Mouse (Mus musculus) heart, postnatal 0 days (tissue): ENCODE results near the gene Tmem262. TPM values are rescaled to one million over a fixed set of nuclear protein-coding genes. Genes with fewer than 3 reads are reported as not detected.
A peak's percentile ranks its signal among the peaks of the same experiment; 100 is the strongest.

Experiments
- ATAC-seq: fragments of 200-750 bp; cut with Nextera tagmentation; 2 replicates; pipeline ENCODE4 v1.8.0; 2017; ENCODE audit warnings: low read depth, moderate number of reproducible peaks, moderate library complexity; ENCODE audit not compliant: insufficient read depth
- DNase-seq: peaks from one replicate; pipeline ENCODE4 v3.0.0-alpha.2; 2016; ENCODE audit warnings: low spot score
- H3K27ac ChIP-seq: fragments of 300-500 bp; sonication (generic); 2 replicates; pipeline ENCODE4 v1.5.1; 2014; ENCODE audit warnings: low read depth, mild to moderate bottlenecking
- H3K27me3 ChIP-seq: fragments of 300-500 bp; sonication (generic); 2 replicates; pipeline ENCODE4 v1.6.1; 2014; ENCODE audit warnings: low read length, mixed read lengths; ENCODE audit not compliant: control insufficient read depth, insufficient read depth
- H3K36me3 ChIP-seq: fragments of 300-500 bp; sonication (generic); replicated peaks from 2 replicates; pipeline ENCODE4 v1.6.1; 2014; ENCODE audit warnings: low read length, mixed read lengths; ENCODE audit not compliant: control insufficient read depth, insufficient read depth
- H3K4me1 ChIP-seq: fragments of 300-500 bp; sonication (generic); 2 replicates; pipeline ENCODE4 v1.6.1; 2014; ENCODE audit warnings: antibody characterized with exemption; ENCODE audit not compliant: control insufficient read depth, insufficient read depth
- H3K4me2 ChIP-seq: fragments of 300-500 bp; sonication (generic); 2 replicates; pipeline ENCODE4 v1.6.1; 2014; ENCODE audit warnings: low read depth, mild to moderate bottlenecking, low read length, moderate library complexity
- H3K4me3 ChIP-seq: fragments of 300-500 bp; sonication (generic); 2 replicates; pipeline ENCODE4 v1.5.1; 2014; ENCODE audit warnings: low read depth, low read length
- H3K9ac ChIP-seq: fragments of 300-500 bp; sonication (generic); replicated peaks from 2 replicates; pipeline ENCODE4 v1.6.1; 2014; ENCODE audit warnings: low read depth, low read length, mixed read lengths
- H3K9me3 ChIP-seq: fragments of 300-500 bp; sonication (generic); replicated peaks from 2 replicates; pipeline ENCODE4 v1.6.1; 2016; ENCODE audit warnings: low read length; ENCODE audit not compliant: control insufficient read depth
- CTCF ChIP-seq: IDR thresholded peaks from 2 replicates; pipeline ENCODE4 v1.5.1; 2016; ENCODE audit warnings: antibody characterized with exemption, control low read depth, low read depth
- EP300 ChIP-seq: IDR thresholded peaks from 2 replicates; pipeline ENCODE4 v1.6.1; 2016; ENCODE audit warnings: antibody characterized with exemption, low read depth
- WGBS: fragments of 180-500 bp; shearing (Covaris S2); extraction: QIAGEN DNeasy Blood & Tissue Kit; methylation state at CpG from one replicate; pipeline ENCODE4 v1.1.7; 2014; 5-methylcytosine and 5-hydroxymethylcytosine counted together
- polyA plus RNA-seq: library from polyadenylated mRNA; unstranded; fragments of >200 nt; fragmentation: Nextera tagmentation; extraction: Ambion mirVana; gene quantifications from 2 replicates; pipeline ENCODE4 v1.2.1, GENCODE M21; 2015
- total RNA-seq: library from RNA; depleted of rRNA; stranded (reverse); fragments of >200 nt; gene quantifications from 2 replicates; pipeline ENCODE4 v1.2.3, GENCODE M21; 2014; ENCODE audit warnings: low replicate concordance

Gene Tmem262
- total and polyA plus RNA-seq, 2 experiments from 2014 or later: not detected

DNA sequence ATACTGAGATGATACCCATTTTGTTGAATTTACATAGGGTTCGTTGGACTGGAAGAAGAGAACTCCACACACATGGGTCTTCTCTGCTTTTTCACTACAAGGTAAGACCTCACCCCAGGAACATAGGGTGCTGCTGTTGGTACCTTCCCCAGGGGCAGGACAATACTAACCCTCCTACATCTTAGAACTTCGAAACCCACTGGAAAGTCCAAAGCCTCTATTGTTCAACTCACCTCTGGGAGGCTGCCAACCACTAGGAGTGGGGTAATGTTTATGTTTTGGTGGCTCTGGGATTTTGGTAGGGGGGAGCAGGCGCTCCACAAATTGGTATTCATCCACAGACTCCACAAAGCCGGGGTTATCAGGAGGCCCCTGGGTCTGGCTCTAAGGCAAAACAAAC lies 23.1 kb upstream of the Tmem262 start:
- Histone ChIP-seq H3K27ac (no peak overlapping the region), H3K4me1 (peaks cover 23% of the 10 kb centered on the region), H3K9me3 (no peaks in the 10 kb centered on the region), H3K36me3 (peaks cover 52% of the 10 kb centered on the region), H3K9ac (peak overlapping the region; percentile 85; the same call in 1 of the 2 replicates), H3K27me3 (no peaks in the 10 kb centered on the region), H3K4me3 (peak overlapping the region; percentile 90), H3K4me2 (peak overlapping the region; percentile 88)
- DNase-seq (no peak), ATAC-seq (no peak)
- WGBS: 45% methylated on average over 4 of the region's 4 CpGs
- no peak for TF ChIP-seq CTCF
- no peak for TF ChIP-seq EP300

GRCm38 (mm10) chr19:6057313-6058096 lies 22.3 kb upstream of the Tmem262 start, which contains the start of the genes Mrpl49 and Fau:
Gene Mrpl49 (minus strand): TSS chr19:6057785.
Gene Fau (plus strand): TSS chr19:6057844.
- Histone ChIP-seq H3K27ac (peak within 1 kb of the TSS; percentile 84), H3K36me3 (peaks cover 44% of the 10 kb centered on the region)
- WGBS: under 1% methylated on average over 56 of the region's 63 CpGs

DNA sequence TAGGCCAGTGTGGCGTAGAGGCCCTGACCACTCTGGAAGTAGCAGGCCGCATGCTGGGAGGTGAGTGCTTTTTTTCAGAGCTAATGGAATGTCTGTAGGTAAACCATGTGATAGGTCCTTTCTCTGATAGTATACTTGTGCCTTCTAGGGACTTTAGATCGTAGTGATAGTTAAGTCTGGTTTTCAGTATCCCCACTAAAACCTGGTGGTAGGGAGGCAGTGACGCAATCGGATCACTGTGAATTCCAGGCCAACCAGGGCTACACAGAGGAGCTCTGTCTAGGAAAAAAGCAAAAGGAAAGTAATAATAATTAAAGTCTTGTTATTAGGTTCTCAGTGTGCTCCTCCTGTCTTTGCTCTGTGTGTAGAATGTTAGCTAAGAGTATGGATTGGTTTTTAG lies 21.3 kb upstream of the Tmem262 start:
- peaks cover 36% of the 10 kb centered on the region for H3K4me1 ChIP-seq
- H3K27me3 ChIP-seq: no peaks in the 10 kb centered on the region
- TF ChIP-seq CTCF (no peak), EP300 (no peak)
- peak overlapping the region; percentile 85 for H3K9ac ChIP-seq
- no peak for DNase-seq
- peak overlapping the region; percentile 79 for H3K4me2 ChIP-seq
- H3K27ac ChIP-seq: peak overlapping the region; percentile 84
- WGBS: 26% methylated on average over 5 of the region's 5 CpGs
- H3K36me3 ChIP-seq: peaks cover 34% of the 10 kb centered on the region
- no peak for ATAC-seq
- no peaks in the 10 kb centered on the region for H3K9me3 ChIP-seq
- H3K4me3 ChIP-seq: peak overlapping the region; percentile 90

More at GRCm38 (mm10) chr19:6057313-6058096, 22.3 kb upstream of the Tmem262 start, which contains the start of the genes Mrpl49 and Fau:
- Histone ChIP-seq H3K9me3 (no peaks in the 10 kb centered on the region), H3K9ac (peak within 1 kb of the TSS; percentile 85), H3K4me1 (peaks cover 31% of the 10 kb centered on the region), H3K4me3 (peak within 1 kb of the TSS; percentile 90), H3K4me2 (peak within 1 kb of the TSS; percentile 88), H3K27me3 (no peaks in the 10 kb centered on the region)
- peak; percentile 90 for ATAC-seq
- TF ChIP-seq CTCF: no peak
- no peak for TF ChIP-seq EP300
- DNase-seq: peak; percentile 97

DNA sequence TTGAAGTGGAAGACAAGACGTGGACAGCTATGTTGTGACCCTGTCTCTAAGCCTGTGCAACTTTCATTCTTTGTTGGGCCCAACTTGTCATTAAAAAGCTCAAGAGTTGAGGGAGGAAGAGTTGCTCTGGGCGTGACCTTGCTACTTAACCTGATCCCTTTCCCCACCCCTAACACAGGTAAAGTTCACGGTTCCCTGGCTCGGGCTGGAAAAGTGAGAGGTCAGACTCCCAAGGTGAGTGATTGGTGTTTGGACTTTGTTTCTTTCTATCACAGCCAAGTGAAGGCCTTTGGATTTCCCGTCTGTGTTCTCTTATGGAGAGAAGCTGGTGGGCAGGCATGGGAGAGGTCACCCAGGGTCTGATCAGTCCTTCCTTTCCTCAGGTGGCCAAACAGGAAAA lies 20.9 kb upstream of the Tmem262 start:
- 81% methylated on average over 5 of the region's 5 CpGs for WGBS
- peak overlapping the region; percentile 85; the same call in 1 of the 2 replicates for H3K9ac ChIP-seq

GRCm38 (mm10) chr19:6061021-6061533 lies 18.8 kb upstream of the Tmem262 start, which contains the start of gene Znhit2:
Gene Znhit2 (plus strand): TSS chr19:6061192.
- Histone ChIP-seq H3K4me2 (peak within 1 kb of the TSS; percentile 92), H3K4me1 (peaks cover 36% of the 10 kb centered on the region), H3K9ac (peak within 1 kb of the TSS; percentile 84), H3K27me3 (no peaks in the 10 kb centered on the region), H3K36me3 (peaks cover 12% of the 10 kb centered on the region), H3K4me3 (peak within 1 kb of the TSS; percentile 78), H3K9me3 (no peaks in the 10 kb centered on the region), H3K27ac (peak within 1 kb of the TSS; percentile 89)
- ATAC-seq: peak; percentile 80
- TF ChIP-seq EP300 (0 out of 2 replicates have a peak, but pooled peaks have one; percentile 29), CTCF (no peak)
- peak; percentile 96 for DNase-seq
- under 1% methylated on average over 52 of the region's 58 CpGs for WGBS

More for the DNA sequence above, 20.9 kb upstream of the Tmem262 start:
- H3K4me1 ChIP-seq: peaks cover 36% of the 10 kb centered on the region
- H3K4me3 ChIP-seq: peak overlapping the region; percentile 90
- peak overlapping the region; percentile 79 for H3K4me2 ChIP-seq
- no peak for DNase-seq
- peaks cover 30% of the 10 kb centered on the region for H3K36me3 ChIP-seq
- H3K27me3 ChIP-seq: no peaks in the 10 kb centered on the region
- no peak for ATAC-seq
- no peaks in the 10 kb centered on the region for H3K9me3 ChIP-seq
- TF ChIP-seq CTCF (no peak), EP300 (no peak)
- no peak overlapping the region; the same call in 1 of the 2 replicates for H3K27ac ChIP-seq
